Mouse (Mus musculus) T-cell, adult 2 months (primary cell): ENCODE results near the gene AU022252.

ENCODE experiments used
- DNase-seq: peaks from one replicate; pipeline ENCODE4 v3.0.0; 2022; ENCODE audit warnings: low spot score

Gene AU022252

GRCm38 (mm10) chr4:119244468-119245240 is 12.1 kb upstream of the AU022252 start:
- DNase-seq = no peak

- DNase-seq = no peak
Measured at GRCm38 (mm10) chr4:119242571-119242970, 10.1 kb upstream of the AU022252 start.

- peak; percentile 6 for DNase-seq
Measured at GRCm38 (mm10) chr4:119241664-119242063, 9.2 kb upstream of the AU022252 start.

- DNase-seq = peak; percentile 53
Measured at GRCm38 (mm10) chr4:119239181-119239682, 6.7 kb upstream of the AU022252 start.

- no peak for DNase-seq
Measured at GRCm38 (mm10) chr4:119238661-119239060, 6.1 kb upstream of the AU022252 start.

GRCm38 (mm10) chr4:119234348-119234747 is 1.8 kb upstream of the AU022252 start:
- no peak for DNase-seq

GRCm38 (mm10) chr4:119233256-119233901 is 867 bp upstream of the AU022252 start:
- no peak for DNase-seq

- no peak for DNase-seq
Measured at GRCm38 (mm10) chr4:119226751-119227150, 5.8 kb downstream of the AU022252 start.

GRCm38 (mm10) chr4:119225719-119226118 is 6.8 kb downstream of the AU022252 start:
- no peak for DNase-seq

GRCm38 (mm10) chr4:119224534-119224933 is 8.0 kb downstream of the AU022252 start:
- DNase-seq = no peak

GRCm38 (mm10) chr4:119223696-119224095 is 8.8 kb downstream of the AU022252 start:
- DNase-seq = peak; percentile 29

GRCm38 (mm10) chr4:119218169-119218568 is 14.3 kb downstream of the AU022252 start, which contains the start of gene Tmem269:
Gene Tmem269, minus strand, starts transcription at chr4:119218217.
- DNase-seq = no peak

GRCm38 (mm10) chr4:119216667-119217066 is 15.8 kb downstream of the AU022252 start:
- DNase-seq = no peak

- DNase-seq = peak; percentile 48
Measured at GRCm38 (mm10) chr4:119204672-119205071, 27.8 kb downstream of the AU022252 start.

GRCm38 (mm10) chr4:119198105-119198504 is 34.4 kb downstream of the AU022252 start:
- no peak for DNase-seq

GRCm38 (mm10) chr4:119195582-119196320 is 36.8 kb downstream of the AU022252 start:
- no peak for DNase-seq

GRCm38 (mm10) chr4:119194909-119195581 is 37.5 kb downstream of the AU022252 start, which contains the start of gene Svbp:
Gene Svbp, plus strand, starts transcription at chr4:119195306.
- DNase-seq = peak; percentile 86

- no peak for DNase-seq
Measured at GRCm38 (mm10) chr4:119192757-119193156, 39.8 kb downstream of the AU022252 start.

- DNase-seq = no peak
Measured at GRCm38 (mm10) chr4:119191273-119191672, 41.2 kb downstream of the AU022252 start.

- no peak for DNase-seq
Measured at GRCm38 (mm10) chr4:119190618-119191017, 41.9 kb downstream of the AU022252 start.

GRCm38 (mm10) chr4:119189864-119190263 is 42.6 kb downstream of the AU022252 start, which contains the start of gene Ermap:
Gene Ermap, minus strand, starts transcription at chr4:119190011.
- DNase-seq = no peak

GRCm38 (mm10) chr4:119189392-119189791 is 43.1 kb downstream of the AU022252 start:
- no peak for DNase-seq
